Mouse (Mus musculus): ENCODE measurements at regions not wholly inside any gene's neighbourhood (a gene's known extent, or its start where the extent isn't known, plus 50 kb on each side); places are given as distances from the start of the nearest gene placed in this dataset.
"Not testable (repeated sequence)": the region's sequence is repeated elsewhere in the genome, so short reads cannot be mapped to it uniquely, and the experiment has no call there.

GRCm38 (mm10) chr14:37571971-37572370 is 436.9 kb upstream of the Ghitm start:
- no peak for DNase-seq (ENCODE audit: low spot score in 2 of 2)

GRCm38 (mm10) chr14:37558258-37558657 is 423.2 kb upstream of the Ghitm start:
- DNase-seq (ENCODE audit: low spot score in 2 of 2), result no peak

- DNase-seq (ENCODE audit: low spot score in 2 of 2), result no peak
Observed at GRCm38 (mm10) chr14:37523616-37524015, 388.5 kb upstream of the Ghitm start.

GRCm38 (mm10) chr14:37520631-37521030 is 385.6 kb upstream of the Ghitm start:
- DNase-seq (ENCODE audit: low spot score in 2 of 2), result not testable (repeated sequence)

- DNase-seq (ENCODE audit: low spot score in 2 of 2), result no peak
Observed at GRCm38 (mm10) chr14:37505314-37505713, 370.2 kb upstream of the Ghitm start.

GRCm38 (mm10) chr14:37490711-37491110 is 355.6 kb upstream of the Ghitm start:
- no peak for DNase-seq (ENCODE audit: low spot score in 2 of 2)

- DNase-seq (ENCODE audit: low spot score in 2 of 2), result no peak
Observed at GRCm38 (mm10) chr14:37485292-37485691, 350.2 kb upstream of the Ghitm start.

GRCm38 (mm10) chr14:37477599-37477998 is 342.5 kb upstream of the Ghitm start:
- no peak for DNase-seq (ENCODE audit: low spot score in 2 of 2)

- no peak for DNase-seq (ENCODE audit: low spot score in 2 of 2)
Observed at GRCm38 (mm10) chr14:37468711-37469110, 333.6 kb upstream of the Ghitm start.

GRCm38 (mm10) chr14:37440874-37441273 is 305.8 kb upstream of the Ghitm start:
- DNase-seq (ENCODE audit: low spot score in 2 of 2), result no peak

GRCm38 (mm10) chr14:37430656-37431055 is 295.6 kb upstream of the Ghitm start:
- peak in 1 of 2 experiments; percentile 3 for DNase-seq (ENCODE audit: low spot score in 2 of 2)

GRCm38 (mm10) chr14:37425506-37425905 is 290.4 kb upstream of the Ghitm start:
- DNase-seq (ENCODE audit: low spot score in 2 of 2), result no peak

- DNase-seq (ENCODE audit: low spot score in 2 of 2), result no peak
Observed at GRCm38 (mm10) chr14:37421566-37421965, 286.5 kb upstream of the Ghitm start.

- DNase-seq (ENCODE audit: low spot score in 2 of 2), result not testable (repeated sequence)
Observed at GRCm38 (mm10) chr14:37412583-37412982, 277.5 kb upstream of the Ghitm start.

GRCm38 (mm10) chr14:37371972-37372371 is 236.9 kb upstream of the Ghitm start:
- no peak for DNase-seq (ENCODE audit: low spot score in 2 of 2)

GRCm38 (mm10) chr14:37361896-37362295 is 226.8 kb upstream of the Ghitm start:
- no peak for DNase-seq (ENCODE audit: low spot score in 2 of 2)

- DNase-seq (ENCODE audit: low spot score in 2 of 2), result peak; percentile 72 to 84
Observed at GRCm38 (mm10) chr14:37355968-37356704, 221.1 kb upstream of the Ghitm start.

GRCm38 (mm10) chr14:37323392-37323791 is 188.3 kb upstream of the Ghitm start:
- DNase-seq (ENCODE audit: low spot score in 2 of 2), result no peak

GRCm38 (mm10) chr14:37315239-37315895 is 180.3 kb upstream of the Ghitm start:
- DNase-seq (ENCODE audit: low spot score in 2 of 2), result peak; percentile 32 to 42

GRCm38 (mm10) chr14:37313906-37314305 is 178.8 kb upstream of the Ghitm start:
- DNase-seq (ENCODE audit: low spot score in 2 of 2), result no peak

GRCm38 (mm10) chr14:37312887-37313286 is 177.8 kb upstream of the Ghitm start:
- no peak for DNase-seq (ENCODE audit: low spot score in 2 of 2)

- no peak for DNase-seq (ENCODE audit: low spot score in 2 of 2)
Observed at GRCm38 (mm10) chr14:37306622-37307274, 171.7 kb upstream of the Ghitm start.
